Mouse (Mus musculus): ENCODE measurements around the gene Nrxn2. TPM values are rescaled to one million over a fixed set of nuclear protein-coding genes. Genes with fewer than 3 reads are reported as not detected.
A peak's percentile ranks its signal among the peaks of the same experiment; 100 is the strongest.

Nrxn2 gene
- polyA plus RNA-seq, 1 experiment = 7.0 TPM

DNA sequence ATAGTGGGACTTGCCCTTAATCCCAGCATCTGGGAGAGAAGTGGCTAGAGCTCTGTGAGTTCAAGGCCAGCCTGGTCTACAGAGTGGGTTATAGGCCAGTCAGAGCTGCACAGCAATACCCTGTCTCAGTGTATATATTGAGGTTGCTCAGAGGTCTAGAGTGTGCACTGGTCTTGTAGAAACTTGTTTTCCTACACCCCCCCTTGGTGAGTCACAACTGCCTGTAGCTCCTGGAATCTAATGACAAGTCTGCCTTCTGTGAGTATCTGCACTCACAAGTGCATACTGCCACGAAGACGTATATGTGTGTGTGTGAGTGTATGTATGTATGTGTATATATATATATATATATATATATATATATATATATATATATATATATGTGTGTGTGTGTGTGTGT, 60.0 kb downstream of the Nrxn2 start:
- Histone ChIP-seq H3K9me3 (replicated peaks; ENCODE audit: control insufficient read depth, insufficient read depth, low read length, poor library complexity, severe bottlenecking) (no peaks in the 10 kb centered on the region), H3K4me3 (ENCODE audit: low read depth, low read length) (no peak overlapping the region), H3K36me3 (ENCODE audit: control insufficient read depth, insufficient read depth, low read length, poor library complexity, severe bottlenecking) (no peaks in the 10 kb centered on the region), H3K27ac (ENCODE audit: insufficient read depth, low read length) (no peak overlapping the region), H3K27me3 (ENCODE audit: control insufficient read depth, insufficient read depth, low read length, poor library complexity, severe bottlenecking) (no peaks in the 10 kb centered on the region), H3K4me1 (ENCODE audit: control insufficient read depth, insufficient read depth, low read length) (no peaks in the 10 kb centered on the region), H3K9ac (ENCODE audit: low read depth, poor library complexity, severe bottlenecking) (no peak overlapping the region)
- TF ChIP-seq POLR2A (IDR thresholded peaks at IDR 0.05; ENCODE audit: insufficient read depth, low read length) (no peak), CTCF (IDR thresholded peaks at IDR 0.05; ENCODE audit: low read depth, low read length) (no peak), EP300 (IDR thresholded peaks at IDR 0.05; ENCODE audit: insufficient read depth, low read depth, low read length) (no peak)

DNA sequence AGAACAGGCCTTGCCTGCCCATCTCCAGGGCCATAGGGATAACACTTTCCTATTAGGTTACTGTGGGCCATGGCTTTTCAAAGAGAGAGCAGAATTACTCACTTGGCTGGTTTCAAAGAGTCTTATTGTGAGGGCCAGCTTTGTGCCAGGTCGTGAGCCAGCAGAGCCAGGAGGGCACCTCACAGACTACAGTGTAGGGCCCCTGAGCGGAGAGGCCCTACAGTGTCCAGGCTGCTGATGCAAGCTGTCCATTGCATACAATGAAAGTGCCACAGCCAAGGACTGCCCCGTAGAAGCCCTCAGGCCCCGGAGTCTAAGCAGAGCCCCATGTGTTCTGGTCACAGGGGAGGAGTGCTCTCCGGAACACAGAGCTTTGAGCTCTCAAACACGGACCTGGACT, 64.4 kb downstream of the Nrxn2 start:
- Histone ChIP-seq H3K9me3 (replicated peaks; ENCODE audit: control insufficient read depth, insufficient read depth, low read length, poor library complexity, severe bottlenecking) (no peaks in the 10 kb centered on the region), H3K36me3 (ENCODE audit: control insufficient read depth, insufficient read depth, low read length, poor library complexity, severe bottlenecking) (no peaks in the 10 kb centered on the region), H3K27ac (ENCODE audit: insufficient read depth, low read length) (no peak overlapping the region), H3K4me1 (ENCODE audit: control insufficient read depth, insufficient read depth, low read length) (no peaks in the 10 kb centered on the region), H3K9ac (ENCODE audit: low read depth, poor library complexity, severe bottlenecking) (no peak overlapping the region), H3K4me3 (ENCODE audit: low read depth, low read length) (no peak overlapping the region), H3K27me3 (ENCODE audit: control insufficient read depth, insufficient read depth, low read length, poor library complexity, severe bottlenecking) (no peaks in the 10 kb centered on the region)
- TF ChIP-seq EP300 (IDR thresholded peaks at IDR 0.05; ENCODE audit: insufficient read depth, low read depth, low read length) (no peak), CTCF (IDR thresholded peaks at IDR 0.05; ENCODE audit: low read depth, low read length) (no peak), POLR2A (IDR thresholded peaks at IDR 0.05; ENCODE audit: insufficient read depth, low read length) (no peak)

- Histone ChIP-seq H3K9ac (ENCODE audit: low read depth, poor library complexity, severe bottlenecking) (no peak overlapping the region), H3K4me1 (ENCODE audit: control insufficient read depth, insufficient read depth, low read length) (no peaks in the 10 kb centered on the region), H3K27me3 (ENCODE audit: control insufficient read depth, insufficient read depth, low read length, poor library complexity, severe bottlenecking) (no peaks in the 10 kb centered on the region), H3K4me3 (ENCODE audit: low read depth, low read length) (no peak overlapping the region), H3K27ac (ENCODE audit: insufficient read depth, low read length) (no peak overlapping the region), H3K9me3 (replicated peaks; ENCODE audit: control insufficient read depth, insufficient read depth, low read length, poor library complexity, severe bottlenecking) (no peaks in the 10 kb centered on the region), H3K36me3 (ENCODE audit: control insufficient read depth, insufficient read depth, low read length, poor library complexity, severe bottlenecking) (no peaks in the 10 kb centered on the region)
- TF ChIP-seq CTCF (IDR thresholded peaks at IDR 0.05; ENCODE audit: low read depth, low read length) = no peak
These were observed 66.6 kb downstream of the Nrxn2 start for GRCm38 (mm10) chr19:6485059-6485630.

DNA sequence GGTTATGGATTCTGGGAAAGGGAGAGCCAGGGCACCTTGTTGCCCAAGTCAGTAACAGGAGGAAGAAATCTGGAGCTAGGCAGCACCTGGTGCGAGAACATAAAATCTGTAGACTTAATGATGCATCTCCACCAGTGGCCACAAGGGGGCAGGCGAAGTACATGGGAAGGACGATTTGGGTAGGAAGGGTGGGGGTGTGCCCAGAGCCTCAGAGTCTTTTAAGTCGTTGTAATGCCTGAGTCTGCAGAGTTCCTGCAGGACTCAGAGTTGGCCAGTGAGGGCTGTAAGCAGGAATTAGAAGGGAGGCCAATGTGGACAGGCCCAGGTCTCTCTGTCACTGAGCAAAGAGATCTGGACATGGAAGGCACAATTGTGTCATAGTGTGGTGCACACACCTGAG, 70.5 kb downstream of the Nrxn2 start:
- H3K9me3 ChIP-seq (replicated peaks; ENCODE audit: control insufficient read depth, insufficient read depth, low read length, poor library complexity, severe bottlenecking) = no peaks in the 10 kb centered on the region
- no peaks in the 10 kb centered on the region for H3K4me1 ChIP-seq (ENCODE audit: control insufficient read depth, insufficient read depth, low read length)
- no peak overlapping the region for H3K9ac ChIP-seq (ENCODE audit: low read depth, poor library complexity, severe bottlenecking)
- H3K27ac ChIP-seq (ENCODE audit: insufficient read depth, low read length) = no peak overlapping the region
- peak; percentile 95 for TF ChIP-seq CTCF (IDR thresholded peaks at IDR 0.05; ENCODE audit: low read depth, low read length)
- TF ChIP-seq EP300 (IDR thresholded peaks at IDR 0.05; ENCODE audit: insufficient read depth, low read depth, low read length) = no peak
- no peak overlapping the region for H3K4me3 ChIP-seq (ENCODE audit: low read depth, low read length)
- H3K36me3 ChIP-seq (ENCODE audit: control insufficient read depth, insufficient read depth, low read length, poor library complexity, severe bottlenecking) = no peaks in the 10 kb centered on the region
- H3K27me3 ChIP-seq (ENCODE audit: control insufficient read depth, insufficient read depth, low read length, poor library complexity, severe bottlenecking) = no peaks in the 10 kb centered on the region

- H3K4me3 ChIP-seq (ENCODE audit: low read depth, low read length) = no peak overlapping the region
- no peak overlapping the region for H3K9ac ChIP-seq (ENCODE audit: low read depth, poor library complexity, severe bottlenecking)
- H3K9me3 ChIP-seq (replicated peaks; ENCODE audit: control insufficient read depth, insufficient read depth, low read length, poor library complexity, severe bottlenecking) = no peaks in the 10 kb centered on the region
- H3K4me1 ChIP-seq (ENCODE audit: control insufficient read depth, insufficient read depth, low read length) = peaks cover 1% of the 10 kb centered on the region
- H3K36me3 ChIP-seq (ENCODE audit: control insufficient read depth, insufficient read depth, low read length, poor library complexity, severe bottlenecking) = no peaks in the 10 kb centered on the region
- no peaks in the 10 kb centered on the region for H3K27me3 ChIP-seq (ENCODE audit: control insufficient read depth, insufficient read depth, low read length, poor library complexity, severe bottlenecking)
- TF ChIP-seq CTCF (IDR thresholded peaks at IDR 0.05; ENCODE audit: low read depth, low read length) (no peak), EP300 (IDR thresholded peaks at IDR 0.05; ENCODE audit: insufficient read depth, low read depth, low read length) (no peak), POLR2A (IDR thresholded peaks at IDR 0.05; ENCODE audit: insufficient read depth, low read length) (no peak)
- no peak overlapping the region for H3K27ac ChIP-seq (ENCODE audit: insufficient read depth, low read length)
These were observed 73.0 kb downstream of the Nrxn2 start for GRCm38 (mm10) chr19:6491538-6491937.

DNA sequence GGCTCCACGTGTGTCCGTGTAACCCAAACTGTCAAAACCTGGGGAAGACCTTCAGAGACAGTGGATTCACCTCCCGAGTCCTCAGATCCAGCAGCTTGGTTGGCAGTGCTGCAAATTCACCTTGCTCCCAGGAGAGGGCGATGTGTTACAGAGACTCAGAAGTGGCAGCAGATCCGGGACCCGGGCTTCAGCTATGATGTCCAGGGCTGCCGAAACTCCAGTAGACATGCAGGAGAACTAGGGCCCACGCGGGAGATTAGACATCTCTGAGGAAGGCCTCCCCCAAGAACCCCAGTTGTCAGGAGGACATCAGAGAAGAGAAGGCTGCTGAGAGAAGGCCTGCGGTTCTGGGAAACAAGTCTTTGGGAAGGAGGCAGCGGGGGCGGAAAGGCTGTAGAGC, 73.6 kb downstream of the Nrxn2 start:
- no peak overlapping the region for H3K27ac ChIP-seq (ENCODE audit: insufficient read depth, low read length)
- H3K9ac ChIP-seq (ENCODE audit: low read depth, poor library complexity, severe bottlenecking) = no peak overlapping the region
- peaks cover 2% of the 10 kb centered on the region for H3K4me1 ChIP-seq (ENCODE audit: control insufficient read depth, insufficient read depth, low read length)
- H3K27me3 ChIP-seq (ENCODE audit: control insufficient read depth, insufficient read depth, low read length, poor library complexity, severe bottlenecking) = no peaks in the 10 kb centered on the region
- no peaks in the 10 kb centered on the region for H3K36me3 ChIP-seq (ENCODE audit: control insufficient read depth, insufficient read depth, low read length, poor library complexity, severe bottlenecking)
- H3K4me3 ChIP-seq (ENCODE audit: low read depth, low read length) = no peak overlapping the region
- H3K9me3 ChIP-seq (replicated peaks; ENCODE audit: control insufficient read depth, insufficient read depth, low read length, poor library complexity, severe bottlenecking) = no peaks in the 10 kb centered on the region
- TF ChIP-seq POLR2A (IDR thresholded peaks at IDR 0.05; ENCODE audit: insufficient read depth, low read length) (no peak), CTCF (IDR thresholded peaks at IDR 0.05; ENCODE audit: low read depth, low read length) (peak; percentile 91)

Measured in ES-Bruce4 (cell line).